Mouse (Mus musculus) brain, embryonic 14.5 days (tissue): ENCODE data around the gene Hdhd5.

Experiments
- CTCF ChIP-seq: fragments of 200-500 bp; IDR thresholded peaks from 2 replicates; pipeline ENCODE4 v1.5.1; 2012; ENCODE audit warnings: inconsistent platforms, mild to moderate bottlenecking, moderate library complexity, borderline replicate concordance; ENCODE audit not compliant: insufficient read depth, insufficient read length; ENCODE audit errors: extremely low read depth
- POLR2A ChIP-seq: fragments of 200-500 bp; IDR thresholded peaks from 2 replicates; pipeline ENCODE4 v1.6.1; 2012; ENCODE audit warnings: mild to moderate bottlenecking, inconsistent platforms, borderline replicate concordance; ENCODE audit not compliant: poor library complexity, insufficient read depth, insufficient read length, severe bottlenecking; ENCODE audit errors: extremely low read depth

GRCm38 (mm10) chr6:120517311-120517710 is 13.8 kb downstream of the Hdhd5 start:
- no peak for TF ChIP-seq POLR2A
- TF ChIP-seq CTCF, result no peak
